Mouse (Mus musculus): ENCODE results near the gene Six5. TPM values are rescaled to one million over a fixed set of nuclear protein-coding genes. Genes with fewer than 3 reads are reported as not detected.

Six5 gene
- polyA plus RNA-seq (2017; shearing (Covaris generic)), result not detected

DNA sequence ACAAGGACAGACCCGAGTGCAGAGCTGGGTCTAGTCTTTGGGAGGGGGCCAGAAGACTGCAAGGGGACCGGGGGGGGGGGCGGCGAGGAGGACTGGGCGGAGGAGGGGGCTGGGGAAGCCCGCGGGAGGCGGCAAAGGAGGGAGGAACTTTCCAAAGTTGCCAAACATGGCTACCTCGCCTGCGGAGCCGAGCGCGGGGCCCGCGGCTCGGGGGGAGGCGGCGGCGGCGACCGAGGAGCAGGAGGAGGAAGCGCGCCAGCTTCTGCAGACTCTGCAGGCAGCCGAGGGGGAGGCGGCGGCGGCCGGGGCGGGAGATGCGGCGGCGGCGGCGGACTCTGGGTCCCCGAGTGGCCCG lies at the start of gene Six5:
Gene Six5, plus strand, starts transcription at position 124 of the 355 bp plus-strand sequence.

DNA sequence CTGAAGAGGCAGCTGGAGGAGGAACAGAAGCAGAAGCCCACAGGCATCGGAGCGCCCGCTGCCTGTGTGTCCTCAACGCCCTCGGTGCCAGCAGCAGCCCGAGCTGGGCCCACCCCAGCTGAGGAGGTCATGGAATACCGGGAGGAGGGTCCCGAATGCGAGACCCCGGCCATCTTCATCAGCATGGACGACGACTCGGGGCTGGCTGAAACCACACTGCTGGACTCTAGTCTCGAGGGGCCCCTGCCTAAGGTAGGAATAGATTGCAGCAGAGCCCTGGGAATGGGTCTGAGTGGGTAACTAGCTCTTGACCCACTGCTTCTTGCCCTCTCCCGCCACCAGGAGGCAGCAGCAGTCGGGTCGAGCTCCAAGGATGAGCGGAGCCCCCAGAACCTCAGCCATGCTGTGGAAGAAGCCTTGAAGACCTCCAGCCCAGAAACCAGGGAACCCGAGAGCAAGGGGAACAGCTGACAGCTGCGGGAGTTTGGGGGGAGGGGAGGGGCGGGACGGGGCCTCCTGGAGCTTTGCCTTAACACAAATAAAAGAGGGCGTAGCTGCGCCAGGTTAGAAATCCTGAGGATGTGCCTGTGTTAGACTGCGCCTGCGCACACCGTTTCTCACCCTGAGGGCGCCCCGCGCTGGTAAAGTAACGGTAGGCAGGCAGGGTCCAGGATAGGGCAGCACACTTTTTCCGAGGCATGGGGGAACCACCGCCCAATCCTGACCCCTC lies 40.2 kb upstream of the Six5 start, which contains the start of gene Rsph6a:
Gene Rsph6a, plus strand, starts transcription at position 644 of the 730 bp plus-strand sequence.

DNA sequence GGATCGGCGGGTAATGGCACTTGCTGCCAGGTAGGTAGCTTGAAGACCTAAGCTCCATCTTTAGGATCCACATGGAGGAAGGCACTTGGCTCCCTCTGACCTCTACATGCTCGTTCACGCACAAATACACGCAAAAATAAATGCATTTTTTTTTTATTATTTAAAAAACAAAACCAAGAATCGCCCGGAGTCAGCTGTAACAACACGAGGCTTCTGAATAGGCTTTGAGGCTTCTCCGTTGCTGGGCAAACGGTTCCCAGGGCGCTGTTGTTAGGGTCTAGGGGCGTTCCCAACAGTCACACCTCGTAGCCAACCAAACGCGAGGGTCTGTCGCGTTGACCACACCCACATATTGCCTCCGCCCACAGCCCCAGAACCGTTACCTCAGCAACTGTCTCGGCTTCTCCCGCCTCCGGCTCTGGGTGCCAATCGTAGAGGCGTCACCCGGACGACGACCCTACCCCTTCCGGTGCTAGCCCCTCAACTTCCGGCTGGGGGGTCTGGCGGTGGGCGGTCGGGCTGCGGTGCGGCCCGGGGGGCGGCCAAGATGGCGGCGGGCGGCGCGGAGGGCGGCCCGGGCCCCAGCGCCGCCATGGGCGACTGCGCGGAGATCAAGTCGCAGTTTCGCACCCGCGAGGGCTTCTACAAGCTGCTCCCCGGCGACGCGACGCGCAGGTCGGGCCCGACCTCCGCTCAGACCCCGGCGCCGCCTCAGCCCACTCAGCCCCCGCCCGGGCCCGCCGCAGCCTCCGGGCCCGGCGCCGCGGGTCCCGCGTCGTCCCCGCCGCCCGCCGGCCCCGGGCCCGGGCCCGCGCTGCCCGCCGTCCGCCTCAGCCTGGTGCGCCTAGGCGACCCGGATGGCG lies 18.4 kb upstream of the Six5 start, which contains the start of gene Dmwd:
Gene Dmwd, plus strand, starts transcription at position 505 of the 863 bp plus-strand sequence.

DNA sequence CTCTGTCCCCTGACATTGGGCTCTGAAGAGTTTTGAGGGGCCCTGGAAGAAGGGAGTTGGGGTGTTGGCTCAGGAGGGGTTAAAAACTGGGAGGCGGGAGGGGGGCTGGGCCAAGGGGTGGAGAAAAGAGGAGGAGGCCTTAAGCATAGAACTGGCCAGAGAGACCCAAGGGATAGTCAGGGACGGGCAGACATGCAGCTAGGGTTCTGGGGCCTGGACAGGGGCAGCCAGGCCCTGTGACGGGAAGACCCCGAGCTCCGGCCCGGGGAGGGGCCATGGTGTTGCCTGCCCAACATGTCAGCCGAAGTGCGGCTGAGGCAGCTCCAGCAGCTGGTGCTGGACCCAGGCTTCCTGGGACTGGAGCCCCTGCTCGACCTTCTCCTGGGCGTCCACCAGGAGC lies 10.7 kb upstream of the Six5 start, which contains the start of gene Dmpk:
Gene Dmpk, plus strand, starts transcription at position 149 of the 400 bp plus-strand sequence.

DNA sequence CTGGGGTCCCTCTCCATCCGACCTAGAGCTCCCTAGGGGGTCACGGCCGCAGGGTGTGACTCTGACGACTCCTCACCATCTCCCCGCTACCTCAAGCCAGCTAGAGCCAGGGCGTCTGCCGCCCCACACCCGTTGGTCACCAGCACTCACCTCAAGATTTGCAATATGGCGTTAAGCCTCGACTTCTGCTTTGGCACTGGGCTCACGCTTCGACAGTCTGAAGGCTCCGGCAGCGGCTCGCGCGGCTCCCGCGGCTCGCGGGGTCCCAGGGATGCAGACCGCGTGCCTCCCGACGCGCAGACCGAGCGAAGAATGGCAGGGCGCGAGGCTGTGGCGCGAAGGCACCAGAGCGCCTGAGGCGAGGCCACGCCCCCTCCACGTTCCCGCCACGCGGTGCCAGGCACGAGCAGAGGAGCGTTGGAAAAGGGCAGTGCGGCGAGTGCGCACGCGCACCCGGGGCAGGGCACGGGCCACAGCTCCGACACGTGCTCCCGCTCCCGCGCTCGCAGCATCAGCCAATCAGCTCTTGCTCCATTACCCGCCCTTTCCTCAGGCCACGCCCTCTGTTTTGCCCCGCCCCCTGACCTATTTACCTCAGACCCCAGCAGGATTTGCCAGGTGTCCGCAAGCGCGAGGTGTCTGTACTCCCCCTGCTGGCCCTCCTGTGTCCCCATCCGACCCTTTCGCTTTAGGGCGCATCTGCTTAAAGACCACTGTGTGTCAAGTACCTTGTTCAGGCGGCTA lies 23.8 kb downstream of the Six5 start, which contains the start of gene Gm4969:
Gene Gm4969, minus strand, starts transcription at position 341 of the 744 bp plus-strand sequence.

DNA sequence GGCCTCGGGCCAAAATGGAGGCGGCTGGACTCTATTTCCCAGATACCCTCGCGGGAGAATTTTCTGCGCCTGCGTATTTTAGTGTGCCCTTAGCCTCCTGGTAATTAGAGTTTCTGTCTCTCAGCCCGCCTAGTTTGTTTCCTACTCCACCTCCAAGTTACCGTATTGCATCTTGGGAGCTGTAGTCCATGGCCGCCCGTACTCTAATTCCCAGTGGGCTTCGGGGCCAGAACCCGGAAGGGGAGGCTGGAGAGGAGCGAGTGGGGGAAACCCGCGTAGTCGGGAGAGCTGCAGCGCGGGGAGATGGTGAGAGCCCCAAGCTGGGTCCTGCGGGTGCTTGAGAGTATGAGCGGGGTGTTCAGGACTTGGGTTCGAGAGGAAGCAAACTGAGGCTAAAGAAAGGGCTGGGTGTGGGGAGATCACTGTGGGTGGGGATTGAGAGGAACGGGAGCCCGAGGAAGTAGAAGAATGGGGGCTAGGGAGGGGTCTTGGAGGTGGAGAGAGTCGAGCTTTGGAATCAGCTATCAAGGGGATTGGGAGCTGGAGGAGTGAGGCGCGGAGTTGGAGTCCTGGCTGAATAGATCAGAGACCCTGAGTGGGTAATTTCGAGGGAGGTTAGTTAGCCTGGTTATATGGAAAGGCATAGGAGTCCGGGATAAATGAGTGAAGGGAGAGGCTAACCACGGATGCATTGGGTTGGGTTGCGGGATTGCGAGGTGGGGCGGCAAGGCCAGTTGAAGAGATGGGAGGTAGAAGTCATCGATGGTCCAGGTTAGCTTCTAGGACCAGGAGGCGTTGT lies 25.4 kb downstream of the Six5 start, which contains the start of gene Fbxo46:
Gene Fbxo46, plus strand, starts transcription at position 229 of the 799 bp plus-strand sequence.

Other genes with a start within 250 kb of the Six5 start
- gene Pglyrp1, start 223.3 kb upstream of the Six5 start, polyA plus RNA-seq (2017; shearing (Covaris generic)), result 84.2 TPM
- gene Ccdc61, start 184.2 kb upstream of the Six5 start, polyA plus RNA-seq (2017; shearing (Covaris generic)), result 23.0 TPM
- gene Nova2, start 168.7 kb upstream of the Six5 start, polyA plus RNA-seq (2017; shearing (Covaris generic)), result not detected
- gene Nanos2, start 107.2 kb upstream of the Six5 start, polyA plus RNA-seq (2017; shearing (Covaris generic)), result not detected
- gene Mypop, start 103.3 kb upstream of the Six5 start, polyA plus RNA-seq (2017; shearing (Covaris generic)), result 5.5 TPM
- 32.3 TPM for gene Irf2bp1, start 90.5 kb upstream of the Six5 start, polyA plus RNA-seq (2017; shearing (Covaris generic))
- gene Foxa3, start 71.1 kb upstream of the Six5 start, polyA plus RNA-seq (2017; shearing (Covaris generic)), result not detected
- gene Sympk, start 70.2 kb upstream of the Six5 start, polyA plus RNA-seq (2017; shearing (Covaris generic)), result 17.2 TPM
- gene Rsph6a, start 39.9 kb upstream of the Six5 start, polyA plus RNA-seq (2017; shearing (Covaris generic)), result not detected
- not detected for gene Dmwd, start 18.4 kb upstream of the Six5 start, polyA plus RNA-seq (2017; shearing (Covaris generic))
- gene Dmpk, start 10.7 kb upstream of the Six5 start, polyA plus RNA-seq (2017; shearing (Covaris generic)), result not detected
- gene Gm4969, start 23.8 kb downstream of the Six5 start, polyA plus RNA-seq (2017; shearing (Covaris generic)), result not detected
- gene Fbxo46, start 25.3 kb downstream of the Six5 start, polyA plus RNA-seq (2017; shearing (Covaris generic)), result 10.6 TPM
- gene Qpctl, start 54.7 kb downstream of the Six5 start, polyA plus RNA-seq (2017; shearing (Covaris generic)), result 9.3 TPM
- 34.4 TPM for gene Snrpd2, start 55.1 kb downstream of the Six5 start, polyA plus RNA-seq (2017; shearing (Covaris generic))
- not detected for gene Gipr, start 71.5 kb downstream of the Six5 start, polyA plus RNA-seq (2017; shearing (Covaris generic))
- 11.0 TPM for gene Eml2, start 81.8 kb downstream of the Six5 start, polyA plus RNA-seq (2017; shearing (Covaris generic))
- not detected for gene Gpr4, start 117.9 kb downstream of the Six5 start, polyA plus RNA-seq (2017; shearing (Covaris generic))
- 66.0 TPM for gene Opa3, start 133.7 kb downstream of the Six5 start, polyA plus RNA-seq (2017; shearing (Covaris generic))
- gene Vasp, start 177.2 kb downstream of the Six5 start, polyA plus RNA-seq (2017; shearing (Covaris generic)), result 205 TPM
- gene Ppm1n, start 185.5 kb downstream of the Six5 start, polyA plus RNA-seq (2017; shearing (Covaris generic)), result 3.0 TPM
- 0.50 TPM for gene Rtn2, start 188.0 kb downstream of the Six5 start, polyA plus RNA-seq (2017; shearing (Covaris generic))
- 39.6 TPM for gene Fosb, start 215.5 kb downstream of the Six5 start, polyA plus RNA-seq (2017; shearing (Covaris generic))

All from effector memory CD4-positive, alpha-beta T cell, adult 7 months (primary cell).